Mouse (Mus musculus): Measurements from ENCODE around the gene Pdss2. TPM values are rescaled to one million over a fixed set of nuclear protein-coding genes. Genes with fewer than 3 reads are reported as not detected.

Gene Pdss2
- polyA plus RNA-seq, 1 experiment from 2014 or later: 15.1 TPM

- Histone ChIP-seq H3K9ac (ENCODE audit: low read length) (no peak overlapping the region), H3K27me3 (ENCODE audit: control insufficient read depth, insufficient read depth, low read length) (no peaks in the 10 kb centered on the region), H3K27ac (ENCODE audit: low read depth, low read length) (no peak overlapping the region), H3K36me3 (ENCODE audit: control insufficient read depth, insufficient read depth, low read length) (no peaks in the 10 kb centered on the region), H3K4me3 (ENCODE audit: low read depth, low read length) (no peak overlapping the region), H3K9me3 (ENCODE audit: control insufficient read depth, low read length) (no peaks in the 10 kb centered on the region), H3K4me1 (replicated peaks; ENCODE audit: control insufficient read depth, insufficient read depth, low read length) (peaks cover 4% of the 10 kb centered on the region; the same call in 1 of the 2 replicates), H3K4me2 (ENCODE audit: low read depth, low read length, severe bottlenecking) (no peak overlapping the region)
- no peak for DNase-seq (ENCODE audit: low spot score)
- no peak for ATAC-seq (replicated peaks; ENCODE audit: low FRiP score)
- WGBS: 72% methylated on average over 4 of the region's 4 CpGs
These were observed 109.4 kb downstream of the Pdss2 start for GRCm38 (mm10) chr10:43330691-43331090.

GRCm38 (mm10) chr10:43331931-43332701, 110.8 kb downstream of the Pdss2 start:
- Histone ChIP-seq H3K4me2 (ENCODE audit: low read depth, low read length, severe bottlenecking) (no peak overlapping the region), H3K9ac (ENCODE audit: low read length) (no peak overlapping the region), H3K27me3 (ENCODE audit: control insufficient read depth, insufficient read depth, low read length) (no peaks in the 10 kb centered on the region), H3K36me3 (ENCODE audit: control insufficient read depth, insufficient read depth, low read length) (no peaks in the 10 kb centered on the region), H3K4me3 (ENCODE audit: low read depth, low read length) (no peak overlapping the region), H3K9me3 (ENCODE audit: control insufficient read depth, low read length) (no peaks in the 10 kb centered on the region), H3K27ac (ENCODE audit: low read depth, low read length) (peak overlapping the region; percentile 44; the same call in 1 of the 2 replicates), H3K4me1 (replicated peaks; ENCODE audit: control insufficient read depth, insufficient read depth, low read length) (peaks cover 4% of the 10 kb centered on the region; the same call in 1 of the 2 replicates)
- ATAC-seq (replicated peaks; ENCODE audit: low FRiP score): no peak
- WGBS: 45% methylated on average over 15 of the region's 15 CpGs
- no peak for DNase-seq (ENCODE audit: low spot score)

GRCm38 (mm10) chr10:43335874-43336273, 114.6 kb downstream of the Pdss2 start:
- Histone ChIP-seq H3K9me3 (ENCODE audit: control insufficient read depth, low read length) (no peaks in the 10 kb centered on the region), H3K4me3 (ENCODE audit: low read depth, low read length) (no peak overlapping the region), H3K27me3 (ENCODE audit: control insufficient read depth, insufficient read depth, low read length) (no peaks in the 10 kb centered on the region), H3K4me2 (ENCODE audit: low read depth, low read length, severe bottlenecking) (no peak overlapping the region), H3K9ac (ENCODE audit: low read length) (no peak overlapping the region), H3K27ac (ENCODE audit: low read depth, low read length) (no peak overlapping the region), H3K36me3 (ENCODE audit: control insufficient read depth, insufficient read depth, low read length) (no peaks in the 10 kb centered on the region), H3K4me1 (replicated peaks; ENCODE audit: control insufficient read depth, insufficient read depth, low read length) (peaks cover 4% of the 10 kb centered on the region; the same call in 1 of the 2 replicates)
- WGBS: 90% methylated on average over 4 of the region's 4 CpGs
- ATAC-seq (replicated peaks; ENCODE audit: low FRiP score) (no peak), DNase-seq (ENCODE audit: low spot score) (no peak)

GRCm38 (mm10) chr10:43337110-43337509, 115.8 kb downstream of the Pdss2 start:
- Histone ChIP-seq H3K4me1 (replicated peaks; ENCODE audit: control insufficient read depth, insufficient read depth, low read length) (peaks cover under 1% of the 10 kb centered on the region; the same call in 1 of the 2 replicates), H3K9ac (ENCODE audit: low read length) (no peak overlapping the region), H3K36me3 (ENCODE audit: control insufficient read depth, insufficient read depth, low read length) (no peaks in the 10 kb centered on the region), H3K27me3 (ENCODE audit: control insufficient read depth, insufficient read depth, low read length) (no peaks in the 10 kb centered on the region), H3K27ac (ENCODE audit: low read depth, low read length) (no peak overlapping the region), H3K9me3 (ENCODE audit: control insufficient read depth, low read length) (no peaks in the 10 kb centered on the region), H3K4me3 (ENCODE audit: low read depth, low read length) (no peak overlapping the region), H3K4me2 (ENCODE audit: low read depth, low read length, severe bottlenecking) (no peak overlapping the region)
- DNase-seq (ENCODE audit: low spot score): no peak
- ATAC-seq (replicated peaks; ENCODE audit: low FRiP score): no peak
- 91% methylated on average over 2 of the region's 2 CpGs for WGBS

- no peak overlapping the region; the same call in 1 of the 2 replicates for H3K27ac ChIP-seq (ENCODE audit: low read depth, low read length)
- no peak for ATAC-seq (replicated peaks; ENCODE audit: low FRiP score)
- H3K36me3 ChIP-seq (ENCODE audit: control insufficient read depth, insufficient read depth, low read length): no peaks in the 10 kb centered on the region
- no peak for DNase-seq (ENCODE audit: low spot score)
- no peaks in the 10 kb centered on the region for H3K27me3 ChIP-seq (ENCODE audit: control insufficient read depth, insufficient read depth, low read length)
- H3K4me3 ChIP-seq (ENCODE audit: low read depth, low read length): no peak overlapping the region
- WGBS: 72% methylated on average over 10 of the region's 10 CpGs
- H3K4me1 ChIP-seq (replicated peaks; ENCODE audit: control insufficient read depth, insufficient read depth, low read length): no peaks in the 10 kb centered on the region
- no peak overlapping the region for H3K9ac ChIP-seq (ENCODE audit: low read length)
- no peak overlapping the region for H3K4me2 ChIP-seq (ENCODE audit: low read depth, low read length, severe bottlenecking)
- no peaks in the 10 kb centered on the region for H3K9me3 ChIP-seq (ENCODE audit: control insufficient read depth, low read length)
These were observed 118.5 kb downstream of the Pdss2 start for GRCm38 (mm10) chr10:43339811-43340210.

GRCm38 (mm10) chr10:43349718-43350117, 128.4 kb downstream of the Pdss2 start:
- ATAC-seq (replicated peaks; ENCODE audit: low FRiP score): no peak
- Histone ChIP-seq H3K36me3 (ENCODE audit: control insufficient read depth, insufficient read depth, low read length) (no peaks in the 10 kb centered on the region), H3K27me3 (ENCODE audit: control insufficient read depth, insufficient read depth, low read length) (no peaks in the 10 kb centered on the region), H3K9me3 (ENCODE audit: control insufficient read depth, low read length) (no peaks in the 10 kb centered on the region), H3K27ac (ENCODE audit: low read depth, low read length) (no peak overlapping the region), H3K4me3 (ENCODE audit: low read depth, low read length) (no peak overlapping the region), H3K4me1 (replicated peaks; ENCODE audit: control insufficient read depth, insufficient read depth, low read length) (no peaks in the 10 kb centered on the region), H3K4me2 (ENCODE audit: low read depth, low read length, severe bottlenecking) (no peak overlapping the region), H3K9ac (ENCODE audit: low read length) (no peak overlapping the region)
- WGBS: 56% methylated on average over 2 of the region's 2 CpGs
- no peak for DNase-seq (ENCODE audit: low spot score)

- no peak overlapping the region for H3K9ac ChIP-seq (ENCODE audit: low read length)
- no peaks in the 10 kb centered on the region for H3K36me3 ChIP-seq (ENCODE audit: control insufficient read depth, insufficient read depth, low read length)
- no peaks in the 10 kb centered on the region for H3K9me3 ChIP-seq (ENCODE audit: control insufficient read depth, low read length)
- no peak overlapping the region for H3K4me3 ChIP-seq (ENCODE audit: low read depth, low read length)
- no peak overlapping the region for H3K27ac ChIP-seq (ENCODE audit: low read depth, low read length)
- no peaks in the 10 kb centered on the region for H3K27me3 ChIP-seq (ENCODE audit: control insufficient read depth, insufficient read depth, low read length)
- no peaks in the 10 kb centered on the region for H3K4me1 ChIP-seq (replicated peaks; ENCODE audit: control insufficient read depth, insufficient read depth, low read length)
- no peak overlapping the region for H3K4me2 ChIP-seq (ENCODE audit: low read depth, low read length, severe bottlenecking)
- no peak for DNase-seq (ENCODE audit: low spot score)
- no peak for ATAC-seq (replicated peaks; ENCODE audit: low FRiP score)
- 52% methylated on average over 4 of the region's 4 CpGs for WGBS
These were observed 136.6 kb downstream of the Pdss2 start for GRCm38 (mm10) chr10:43357884-43358283.

GRCm38 (mm10) chr10:43362947-43363346, 141.7 kb downstream of the Pdss2 start:
- DNase-seq (ENCODE audit: low spot score) (no peak), ATAC-seq (replicated peaks; ENCODE audit: low FRiP score) (no peak)
- Histone ChIP-seq H3K27ac (ENCODE audit: low read depth, low read length) (no peak overlapping the region), H3K4me1 (replicated peaks; ENCODE audit: control insufficient read depth, insufficient read depth, low read length) (0 out of 2 replicates have a peak, but pooled peaks cover 3% of the 10 kb centered on the region), H3K27me3 (ENCODE audit: control insufficient read depth, insufficient read depth, low read length) (no peaks in the 10 kb centered on the region), H3K4me2 (ENCODE audit: low read depth, low read length, severe bottlenecking) (no peak overlapping the region), H3K4me3 (ENCODE audit: low read depth, low read length) (no peak overlapping the region), H3K36me3 (ENCODE audit: control insufficient read depth, insufficient read depth, low read length) (no peaks in the 10 kb centered on the region), H3K9ac (ENCODE audit: low read length) (no peak overlapping the region), H3K9me3 (ENCODE audit: control insufficient read depth, low read length) (no peaks in the 10 kb centered on the region)
- 95% methylated on average over 6 of the region's 6 CpGs for WGBS

- Histone ChIP-seq H3K4me3 (ENCODE audit: low read depth, low read length) (no peak overlapping the region), H3K9ac (ENCODE audit: low read length) (no peak overlapping the region), H3K27ac (ENCODE audit: low read depth, low read length) (no peak overlapping the region), H3K27me3 (ENCODE audit: control insufficient read depth, insufficient read depth, low read length) (no peaks in the 10 kb centered on the region), H3K9me3 (ENCODE audit: control insufficient read depth, low read length) (no peaks in the 10 kb centered on the region), H3K36me3 (ENCODE audit: control insufficient read depth, insufficient read depth, low read length) (no peaks in the 10 kb centered on the region), H3K4me2 (ENCODE audit: low read depth, low read length, severe bottlenecking) (no peak overlapping the region), H3K4me1 (replicated peaks; ENCODE audit: control insufficient read depth, insufficient read depth, low read length) (0 out of 2 replicates have a peak, but pooled peaks cover 3% of the 10 kb centered on the region)
- no peak for ATAC-seq (replicated peaks; ENCODE audit: low FRiP score)
- no peak for DNase-seq (ENCODE audit: low spot score)
- WGBS: 93% methylated on average over 5 of the region's 5 CpGs
These were observed 142.2 kb downstream of the Pdss2 start for GRCm38 (mm10) chr10:43363431-43363851.
